Mouse (Mus musculus): ENCODE measurements at regions not wholly inside any gene's neighbourhood (a gene's known extent, or its start where the extent isn't known, plus 50 kb on each side); places are given as distances from the start of the nearest gene placed in this dataset.

GRCm38 (mm10) chr3:16816814-16817213 is 810.6 kb upstream of the Gm5150 start:
- no peak for DNase-seq (ENCODE audit: low read depth, low spot score)

- no peak for DNase-seq (ENCODE audit: low read depth, low spot score)
These were observed 809.9 kb upstream of the Gm5150 start for GRCm38 (mm10) chr3:16816101-16816500.

- DNase-seq (ENCODE audit: low read depth, low spot score): no peak
These were observed 804.8 kb upstream of the Gm5150 start for GRCm38 (mm10) chr3:16810878-16811611.

GRCm38 (mm10) chr3:16803603-16804002 is 797.4 kb upstream of the Gm5150 start:
- DNase-seq (ENCODE audit: low read depth, low spot score): no peak
